Mouse (Mus musculus) forebrain, embryonic 13.5 days (tissue): ENCODE results near the gene Grin2c. TPM values are rescaled to one million over a fixed set of nuclear protein-coding genes. Genes with fewer than 3 reads are reported as not detected.

ENCODE experiments used
- ATAC-seq: fragments of 200-750 bp; cut with Nextera tagmentation; 2 replicates; pipeline ENCODE4 v1.8.0; 2017
- H3K27ac ChIP-seq: fragments of 300-500 bp; sonication (generic); 2 replicates; pipeline ENCODE4 v1.5.1; 2015; ENCODE audit warnings: inconsistent platforms, mild to moderate bottlenecking, moderate library complexity
- H3K27me3 ChIP-seq: fragments of 300-500 bp; sonication (generic); 2 replicates; pipeline ENCODE4 v1.6.1; 2015; ENCODE audit warnings: mild to moderate bottlenecking, inconsistent platforms
- H3K36me3 ChIP-seq: fragments of 300-500 bp; sonication (generic); 2 replicates; pipeline ENCODE4 v1.6.1; 2015; ENCODE audit warnings: mild to moderate bottlenecking, inconsistent platforms; ENCODE audit not compliant: poor library complexity, severe bottlenecking
- H3K4me1 ChIP-seq: fragments of 300-500 bp; sonication (generic); 2 replicates; pipeline ENCODE4 v1.6.1; 2015; ENCODE audit warnings: inconsistent platforms
- H3K4me2 ChIP-seq: fragments of 300-500 bp; sonication (generic); 2 replicates; pipeline ENCODE4 v1.6.1; 2015; ENCODE audit warnings: inconsistent platforms, mild to moderate bottlenecking, moderate library complexity
- H3K4me3 ChIP-seq: fragments of 300-500 bp; sonication (generic); 2 replicates; pipeline ENCODE4 v1.5.1; 2015; ENCODE audit warnings: mild to moderate bottlenecking, inconsistent platforms
- H3K9ac ChIP-seq: fragments of 300-500 bp; sonication (generic); 2 replicates; pipeline ENCODE4 v1.6.1; 2015; ENCODE audit warnings: mild to moderate bottlenecking, inconsistent platforms
- H3K9me3 ChIP-seq: fragments of 300-500 bp; sonication (generic); replicated peaks from 2 replicates; pipeline ENCODE4 v1.6.1; 2016; ENCODE audit warnings: inconsistent platforms
- WGBS: fragments of 180-500 bp; shearing (Covaris S2); methylation state at CpG from one replicate; pipeline ENCODE4 v1.1.7; 2015; 5-methylcytosine and 5-hydroxymethylcytosine counted together
- polyA plus RNA-seq: library from polyadenylated mRNA; unstranded; fragments of >200 nt; fragmentation: Nextera tagmentation; extraction: Ambion mirVana; gene quantifications from 2 replicates; pipeline ENCODE4 v1.2.1, GENCODE M21; 2015

The Grin2c gene
- 0.04 TPM in 1 of 2 replicates, not detected in the other for polyA plus RNA-seq

- 21% methylated on average over 11 of the region's 50 CpGs for WGBS
- Histone ChIP-seq H3K27ac (no peak within 1 kb of the TSS), H3K4me2 (peak within 1 kb of the TSS; percentile 58), H3K9ac (peak within 1 kb of the TSS; percentile 26; the same call in 1 of the 2 replicates), H3K4me3 (peak within 1 kb of the TSS; percentile 36), H3K4me1 (peaks cover 29% of the 10 kb centered on the region), H3K9me3 (no peaks in the 10 kb centered on the region), H3K27me3 (peaks cover 67% of the 10 kb centered on the region), H3K36me3 (peaks cover 25% of the 10 kb centered on the region)
- ATAC-seq, result no peak
Observed at GRCm38 (mm10) chr11:115267061-115267883, at the start of gene Grin2c. Gene Grin2c (minus strand): TSS chr11:115267243.

- no peak overlapping the region for H3K4me2 ChIP-seq
- 50% methylated on average over 2 of the region's 2 CpGs for WGBS
- H3K27me3 ChIP-seq, result peaks cover 67% of the 10 kb centered on the region
- H3K4me1 ChIP-seq, result 0 out of 2 replicates have a peak, but pooled peaks cover 8% of the 10 kb centered on the region
- no peak overlapping the region for H3K4me3 ChIP-seq
- ATAC-seq, result no peak
- no peak overlapping the region for H3K27ac ChIP-seq
- no peaks in the 10 kb centered on the region for H3K9me3 ChIP-seq
- H3K9ac ChIP-seq, result no peak overlapping the region
- H3K36me3 ChIP-seq, result no peaks in the 10 kb centered on the region
Observed at GRCm38 (mm10) chr11:115314249-115314648, 47.2 kb upstream of the Grin2c start.

- Histone ChIP-seq H3K4me2 (no peak overlapping the region), H3K27me3 (peaks cover 16% of the 10 kb centered on the region), H3K36me3 (no peaks in the 10 kb centered on the region), H3K9ac (no peak overlapping the region), H3K4me3 (no peak overlapping the region), H3K27ac (no peak overlapping the region), H3K4me1 (peaks cover 6% of the 10 kb centered on the region; the same call in 1 of the 2 replicates), H3K9me3 (no peaks in the 10 kb centered on the region)
- ATAC-seq, result no peak
- 50% methylated on average over 1 of the region's 1 CpGs for WGBS
Observed at GRCm38 (mm10) chr11:115308781-115309180, 41.7 kb upstream of the Grin2c start.

GRCm38 (mm10) chr11:115306863-115307262 lies 39.8 kb upstream of the Grin2c start, which contains the start of gene Otop2:
Gene Otop2 (plus strand): TSS chr11:115307163.
- no peak within 1 kb of the TSS for H3K27ac ChIP-seq
- WGBS, result 15% methylated on average over 8 of the region's 8 CpGs
- H3K36me3 ChIP-seq, result no peaks in the 10 kb centered on the region
- H3K4me1 ChIP-seq, result peaks cover 6% of the 10 kb centered on the region; the same call in 1 of the 2 replicates
- no peaks in the 10 kb centered on the region for H3K9me3 ChIP-seq
- H3K9ac ChIP-seq, result no peak within 1 kb of the TSS
- no peak for ATAC-seq
- H3K27me3 ChIP-seq, result peaks cover 3% of the 10 kb centered on the region; the same call in 1 of the 2 replicates
- H3K4me2 ChIP-seq, result no peak within 1 kb of the TSS
- H3K4me3 ChIP-seq, result no peak within 1 kb of the TSS

GRCm38 (mm10) chr11:115303167-115303566 lies 36.1 kb upstream of the Grin2c start:
- peaks cover 6% of the 10 kb centered on the region; the same call in 1 of the 2 replicates for H3K4me1 ChIP-seq
- no peak overlapping the region for H3K4me2 ChIP-seq
- H3K9me3 ChIP-seq, result no peaks in the 10 kb centered on the region
- 82% methylated on average over 8 of the region's 8 CpGs for WGBS
- ATAC-seq, result no peak
- H3K27ac ChIP-seq, result no peak overlapping the region
- H3K4me3 ChIP-seq, result no peak overlapping the region
- H3K27me3 ChIP-seq, result peaks cover 3% of the 10 kb centered on the region; the same call in 1 of the 2 replicates
- no peaks in the 10 kb centered on the region for H3K36me3 ChIP-seq
- H3K9ac ChIP-seq, result no peak overlapping the region

- Histone ChIP-seq H3K9ac (no peak overlapping the region), H3K27me3 (peaks cover 9% of the 10 kb centered on the region), H3K4me3 (no peak overlapping the region), H3K4me2 (no peak overlapping the region), H3K4me1 (peaks cover 6% of the 10 kb centered on the region), H3K9me3 (no peaks in the 10 kb centered on the region), H3K36me3 (no peaks in the 10 kb centered on the region), H3K27ac (no peak overlapping the region)
- WGBS, result 92% methylated on average over 2 of the region's 2 CpGs
- no peak for ATAC-seq
Observed at GRCm38 (mm10) chr11:115301351-115301750, 34.3 kb upstream of the Grin2c start.

GRCm38 (mm10) chr11:115300745-115301144 lies 33.7 kb upstream of the Grin2c start:
- ATAC-seq, result no peak
- H3K27ac ChIP-seq, result no peak overlapping the region
- H3K4me3 ChIP-seq, result no peak overlapping the region
- WGBS, result 84% methylated on average over 4 of the region's 4 CpGs
- peaks cover 9% of the 10 kb centered on the region for H3K27me3 ChIP-seq
- no peaks in the 10 kb centered on the region for H3K36me3 ChIP-seq
- no peak overlapping the region for H3K9ac ChIP-seq
- H3K9me3 ChIP-seq, result no peaks in the 10 kb centered on the region
- H3K4me2 ChIP-seq, result no peak overlapping the region
- peaks cover 6% of the 10 kb centered on the region for H3K4me1 ChIP-seq

- ATAC-seq, result no peak
- WGBS, result 63% methylated on average over 8 of the region's 8 CpGs
- H3K4me1 ChIP-seq, result peaks cover 6% of the 10 kb centered on the region
Observed at GRCm38 (mm10) chr11:115298160-115298559, 31.1 kb upstream of the Grin2c start.

GRCm38 (mm10) chr11:115297214-115297826 lies 30.3 kb upstream of the Grin2c start, which contains the start of gene Fads6:
Gene Fads6 (minus strand): TSS chr11:115297663.
- H3K27me3 ChIP-seq, result peaks cover 10% of the 10 kb centered on the region
- WGBS, result 1% methylated on average over 44 of the region's 44 CpGs
- peak within 1 kb of the TSS; percentile 68 for H3K9ac ChIP-seq
- no peaks in the 10 kb centered on the region for H3K9me3 ChIP-seq
- no peaks in the 10 kb centered on the region for H3K36me3 ChIP-seq
- H3K27ac ChIP-seq, result no peak within 1 kb of the TSS
- peak within 1 kb of the TSS; percentile 83 for H3K4me2 ChIP-seq
- H3K4me3 ChIP-seq, result peak within 1 kb of the TSS; percentile 50
- H3K4me1 ChIP-seq, result peaks cover 6% of the 10 kb centered on the region
- peak; percentile 81 for ATAC-seq

More at GRCm38 (mm10) chr11:115298160-115298559, 31.1 kb upstream of the Grin2c start:
- Histone ChIP-seq H3K4me3 (no peak overlapping the region), H3K9ac (no peak overlapping the region), H3K4me2 (peak overlapping the region; percentile 83; the same call in 1 of the 2 replicates), H3K27ac (no peak overlapping the region), H3K9me3 (no peaks in the 10 kb centered on the region), H3K27me3 (peaks cover 10% of the 10 kb centered on the region), H3K36me3 (no peaks in the 10 kb centered on the region)

GRCm38 (mm10) chr11:115296471-115297210 lies 29.6 kb upstream of the Grin2c start:
- no peaks in the 10 kb centered on the region for H3K9me3 ChIP-seq
- ATAC-seq, result no peak
- 53% methylated on average over 21 of the region's 21 CpGs for WGBS
- peaks cover 6% of the 10 kb centered on the region for H3K4me1 ChIP-seq
- peaks cover 10% of the 10 kb centered on the region for H3K27me3 ChIP-seq
- no peaks in the 10 kb centered on the region for H3K36me3 ChIP-seq
- H3K4me3 ChIP-seq, result peak overlapping the region; percentile 50
- H3K27ac ChIP-seq, result no peak overlapping the region
- peak overlapping the region; percentile 83 for H3K4me2 ChIP-seq
- H3K9ac ChIP-seq, result peak overlapping the region; percentile 68; the same call in 1 of the 2 replicates

- 87% methylated on average over 11 of the region's 11 CpGs for WGBS
- Histone ChIP-seq H3K4me3 (no peak overlapping the region), H3K4me1 (peaks cover 6% of the 10 kb centered on the region), H3K27ac (no peak overlapping the region), H3K27me3 (peaks cover 10% of the 10 kb centered on the region), H3K9me3 (no peaks in the 10 kb centered on the region), H3K4me2 (no peak overlapping the region), H3K9ac (no peak overlapping the region), H3K36me3 (no peaks in the 10 kb centered on the region)
- ATAC-seq, result no peak
Observed at GRCm38 (mm10) chr11:115295939-115296338, 28.9 kb upstream of the Grin2c start.
